Mouse (Mus musculus) heart, postnatal 36 days (tissue): ENCODE measurements around the gene Lamc2. TPM values are rescaled to one million over a fixed set of nuclear protein-coding genes. Genes with fewer than 3 reads are reported as not detected.

Source experiments
- DNase-seq, 2 experiments: peaks; one replicate each; pipeline ENCODE4 v3.0.0; 2021 to 2022
- intact Hi-C: fragments of 180-260 bp; cut with DNase I; formaldehyde crosslinking; loops from one replicate; pipeline ENCODE4 v1.15.1; 2025
- total RNA-seq, 2 experiments: library from RNA; stranded (reverse); gene quantifications; 2 replicates each; pipeline ENCODE4 v1.2.3; 2021

Gene Lamc2
- total RNA-seq, 2 experiments from 2014 or later: 6.3 to 7.7 TPM

DNA sequence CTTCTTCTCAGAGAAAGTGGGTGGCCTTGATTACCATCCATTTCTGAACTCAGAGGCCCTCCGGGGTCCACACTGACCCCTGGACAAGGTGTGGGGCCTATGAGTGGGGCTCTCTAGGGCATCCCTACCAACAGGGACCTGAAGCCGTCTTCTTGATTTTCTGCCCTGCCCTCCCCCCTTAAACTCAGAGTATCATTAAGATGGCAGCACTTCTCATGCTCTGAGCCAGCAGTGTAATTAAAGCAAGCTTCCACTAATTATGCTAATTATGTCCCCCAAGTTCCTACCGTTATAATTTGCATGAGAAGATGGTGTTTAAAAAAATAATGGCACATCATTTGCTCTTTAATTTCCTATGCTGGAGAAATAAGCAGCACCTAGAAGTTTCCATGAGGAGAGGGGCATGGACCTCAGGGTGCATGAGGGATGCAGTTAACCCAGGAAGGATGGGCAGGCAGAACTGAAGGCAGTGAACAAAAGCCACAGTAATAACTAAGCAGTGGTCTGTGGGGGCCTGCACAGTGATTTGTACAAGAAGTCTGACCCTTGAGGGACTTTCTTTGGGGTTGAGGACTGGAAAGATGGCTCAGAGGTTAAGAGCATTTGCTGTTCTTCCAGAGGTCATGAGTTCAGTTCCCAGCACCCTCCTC, 111.0 kb downstream of the Lamc2 start:
- intact Hi-C loops: no loop called here

DNA sequence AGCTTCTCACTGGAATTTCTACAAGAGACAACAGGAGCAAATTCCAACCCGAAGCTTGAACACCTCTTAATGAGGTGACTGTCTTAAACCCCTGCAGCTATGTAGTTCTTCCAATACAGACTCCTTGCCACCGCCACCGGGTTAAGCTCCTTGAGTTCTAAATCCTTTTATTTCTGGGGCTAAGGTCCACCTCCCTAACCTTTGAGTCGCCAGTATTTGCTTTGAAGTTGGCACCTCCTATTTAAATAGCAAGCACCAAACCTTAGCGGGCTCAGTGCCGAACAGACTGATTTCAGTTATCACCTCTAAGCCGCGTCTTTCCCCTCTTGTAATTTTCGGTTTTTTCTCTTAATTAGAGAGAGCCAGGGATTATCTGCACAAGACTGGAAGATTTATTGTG, 112.8 kb downstream of the Lamc2 start:
- intact Hi-C loops: no loop called here
- no peak for DNase-seq

More for the DNA sequence above, 111.0 kb downstream of the Lamc2 start:
- no peak for DNase-seq

Other genes starting within 250 kb of the Lamc2 start
- gene Nmnat2, start 231.5 kb downstream of the Lamc2 start, total RNA-seq: under 1 TPM; 0.22 to 0.28 TPM
- gene Lamc1, start 146.3 kb upstream of the Lamc2 start, total RNA-seq: 100 to 1,000 TPM; 139 to 176 TPM
- gene Shcbp1l, start 238.7 kb upstream of the Lamc2 start, total RNA-seq: not detected